Mouse (Mus musculus) liver, postnatal 0 days (tissue): ENCODE data around the gene Zfp78.

Experiments used
- CTCF ChIP-seq: sonication (generic); IDR thresholded peaks from 2 replicates; pipeline ENCODE4 v1.5.1; 2016; ENCODE audit warnings: antibody characterized with exemption, low read depth
- EP300 ChIP-seq: IDR thresholded peaks from 2 replicates; pipeline ENCODE4 v1.6.1; 2016; ENCODE audit warnings: antibody characterized with exemption, low read depth, mild to moderate bottlenecking

DNA sequence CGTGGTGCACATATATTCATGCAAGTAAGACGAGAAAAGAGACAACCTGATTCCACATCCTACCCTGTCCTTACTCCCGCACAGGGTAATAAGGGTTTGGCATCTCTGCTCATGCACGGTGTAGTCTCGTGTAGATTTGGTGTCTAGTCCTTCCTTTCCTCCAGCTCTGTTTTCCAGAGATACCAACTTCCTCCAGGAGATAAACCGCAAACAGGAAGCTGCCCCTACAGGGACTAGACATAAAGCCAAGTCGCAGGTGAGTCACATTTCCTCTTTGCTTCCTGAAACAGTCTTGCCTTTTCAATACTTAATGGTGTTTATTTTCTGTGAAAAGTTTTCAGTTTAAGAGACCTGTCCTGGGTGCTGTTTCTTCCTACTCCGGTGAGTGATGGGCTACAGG, 20.9 kb downstream of the Zfp78 start:
- no peak for TF ChIP-seq CTCF
- no peak for TF ChIP-seq EP300
